Mouse (Mus musculus): ENCODE measurements around the gene Cda. TPM values are rescaled to one million over a fixed set of nuclear protein-coding genes. Genes with fewer than 3 reads are reported as not detected.

The Cda gene
- polyA plus RNA-seq (2014; fragmentation: Illumina TruSeq; extraction: RNeasy Lipid Tissue Mini Kit (QIAGEN cat#74804); ENCODE audit: low read depth, low replicate concordance) = 15.5 TPM

GRCm38 (mm10) chr4:138367641-138368497 lies at the start of gene Cda:
TSS of gene Cda (minus strand) at chr4:138367992.

GRCm38 (mm10) chr4:138395971-138396645 lies 28.3 kb upstream of the Cda start, which contains the start of gene Fam43b:
TSS of gene Fam43b (minus strand) at chr4:138396528.

GRCm38 (mm10) chr4:138326077-138326695 lies 41.6 kb downstream of the Cda start, which contains the start of gene Pink1:
TSS of gene Pink1 (minus strand) at chr4:138326307.

GRCm38 (mm10) chr4:138304340-138305104 lies 63.3 kb downstream of the Cda start, which contains the start of gene Ddost:
TSS of gene Ddost (plus strand) at chr4:138304730.

Other genes starting within 250 kb of the Cda start
- gene Hp1bp3, start 151.7 kb downstream of the Cda start, polyA plus RNA-seq (2014; fragmentation: Illumina TruSeq; extraction: RNeasy Lipid Tissue Mini Kit (QIAGEN cat#74804); ENCODE audit: low read depth, low replicate concordance) = 114 TPM
- 5.3 TPM for gene Sh2d5, start 117.6 kb downstream of the Cda start, polyA plus RNA-seq (2014; fragmentation: Illumina TruSeq; extraction: RNeasy Lipid Tissue Mini Kit (QIAGEN cat#74804); ENCODE audit: low read depth, low replicate concordance)
- gene Kif17, start 117.6 kb downstream of the Cda start, polyA plus RNA-seq (2014; fragmentation: Illumina TruSeq; extraction: RNeasy Lipid Tissue Mini Kit (QIAGEN cat#74804); ENCODE audit: low read depth, low replicate concordance) = 10.0 TPM
- 225 TPM for gene Ddost, start 63.3 kb downstream of the Cda start, polyA plus RNA-seq (2014; fragmentation: Illumina TruSeq; extraction: RNeasy Lipid Tissue Mini Kit (QIAGEN cat#74804); ENCODE audit: low read depth, low replicate concordance)
- 167 TPM for gene Pink1, start 41.7 kb downstream of the Cda start, polyA plus RNA-seq (2014; fragmentation: Illumina TruSeq; extraction: RNeasy Lipid Tissue Mini Kit (QIAGEN cat#74804); ENCODE audit: low read depth, low replicate concordance)
- gene Fam43b, start 28.5 kb upstream of the Cda start, polyA plus RNA-seq (2014; fragmentation: Illumina TruSeq; extraction: RNeasy Lipid Tissue Mini Kit (QIAGEN cat#74804); ENCODE audit: low read depth, low replicate concordance) = not detected
- 17.4 TPM for gene Mul1, start 66.7 kb upstream of the Cda start, polyA plus RNA-seq (2014; fragmentation: Illumina TruSeq; extraction: RNeasy Lipid Tissue Mini Kit (QIAGEN cat#74804); ENCODE audit: low read depth, low replicate concordance)
- 14.2 TPM for gene Camk2n1, start 86.3 kb upstream of the Cda start, polyA plus RNA-seq (2014; fragmentation: Illumina TruSeq; extraction: RNeasy Lipid Tissue Mini Kit (QIAGEN cat#74804); ENCODE audit: low read depth, low replicate concordance)